Mouse (Mus musculus): Measurements from ENCODE around the gene Cldnd2. TPM values are rescaled to one million over a fixed set of nuclear protein-coding genes. Genes with fewer than 3 reads are reported as not detected.
A peak's percentile ranks its signal among the peaks of the same experiment; 100 is the strongest.

Gene Cldnd2
- total and polyA plus RNA-seq, 2 experiments from 2014 or later, result not detected

GRCm38 (mm10) chr7:43464864-43465343 is 24.3 kb downstream of the Cldnd2 start:
- no peaks in the 10 kb centered on the region for H3K9me3 ChIP-seq (ENCODE audit: low read length)
- H3K9ac ChIP-seq (replicated peaks; ENCODE audit: low read length, poor library complexity, severe bottlenecking), result peak overlapping the region; percentile 71
- WGBS, result 6% methylated on average over 34 of the region's 35 CpGs
- no peaks in the 10 kb centered on the region for H3K27me3 ChIP-seq (ENCODE audit: insufficient read depth, low read length)
- no peaks in the 10 kb centered on the region for H3K36me3 ChIP-seq (ENCODE audit: insufficient read depth, low read length)
- H3K4me3 ChIP-seq (ENCODE audit: low read depth, low read length), result peak overlapping the region; percentile 48
- no peak; the same call in 1 of the 2 replicates for TF ChIP-seq CTCF (IDR thresholded peaks at IDR 0.05)
- DNase-seq (ENCODE audit: low spot score) (peak; percentile 61), ATAC-seq (ENCODE audit: low FRiP score) (peak; percentile 4)
- no peaks in the 10 kb centered on the region for H3K4me1 ChIP-seq (ENCODE audit: insufficient read depth, low read length)
- peak overlapping the region; percentile 89 for H3K4me2 ChIP-seq (ENCODE audit: low read depth, low read length, poor library complexity, severe bottlenecking)
- H3K27ac ChIP-seq (ENCODE audit: low read depth, low read length), result peak overlapping the region; percentile 68; the same call in 1 of the 2 replicates

DNA sequence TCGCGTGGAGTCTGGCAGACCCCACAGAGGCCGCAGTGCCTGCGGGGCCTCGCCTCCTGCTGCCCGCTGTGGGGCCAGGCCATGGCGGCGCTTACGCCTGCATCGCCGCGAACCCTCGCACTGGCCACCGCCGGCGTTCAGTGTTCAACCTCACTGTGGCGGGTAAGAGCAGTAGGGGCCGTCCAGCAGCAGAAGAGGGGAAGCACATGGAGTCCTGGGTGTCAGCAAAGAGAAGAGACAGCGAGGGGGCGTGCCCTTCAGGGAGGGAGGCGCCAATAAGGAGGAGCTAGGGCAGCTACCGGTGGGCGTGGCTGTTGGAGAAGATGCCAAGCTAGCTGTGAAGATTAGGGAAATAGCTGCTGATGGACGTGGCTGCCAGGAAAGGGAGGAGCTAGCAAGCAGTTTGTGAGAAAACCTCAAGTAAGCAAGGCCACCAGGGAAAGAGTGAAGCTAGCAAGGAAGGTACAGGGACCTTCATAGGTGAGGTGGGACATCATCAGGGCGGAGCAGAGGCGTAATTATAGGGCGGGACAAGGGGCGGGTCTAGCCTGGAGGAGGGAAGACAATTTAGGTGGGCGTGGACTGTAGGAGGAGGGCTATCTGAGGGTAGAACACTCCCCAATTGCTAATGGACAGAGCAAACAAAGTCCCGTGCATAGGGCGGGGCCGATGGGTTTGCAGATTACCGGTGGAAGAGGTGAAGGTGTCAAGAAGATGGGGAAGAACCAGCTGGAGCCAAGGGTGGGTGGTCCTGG is 24.9 kb downstream of the Cldnd2 start:
- DNase-seq (ENCODE audit: low spot score) (peak; percentile 93), ATAC-seq (ENCODE audit: low FRiP score) (peak; percentile 83)
- no peaks in the 10 kb centered on the region for H3K4me1 ChIP-seq (ENCODE audit: insufficient read depth, low read length)
- under 1% methylated on average over 33 of the region's 33 CpGs for WGBS
- no peaks in the 10 kb centered on the region for H3K36me3 ChIP-seq (ENCODE audit: insufficient read depth, low read length)
- no peaks in the 10 kb centered on the region for H3K9me3 ChIP-seq (ENCODE audit: low read length)
- H3K4me2 ChIP-seq (ENCODE audit: low read depth, low read length, poor library complexity, severe bottlenecking), result peak overlapping the region; percentile 89
- H3K27ac ChIP-seq (ENCODE audit: low read depth, low read length), result peak overlapping the region; percentile 68; the same call in 1 of the 2 replicates
- H3K4me3 ChIP-seq (ENCODE audit: low read depth, low read length), result peak overlapping the region; percentile 48
- H3K9ac ChIP-seq (replicated peaks; ENCODE audit: low read length, poor library complexity, severe bottlenecking), result peak overlapping the region; percentile 71
- no peaks in the 10 kb centered on the region for H3K27me3 ChIP-seq (ENCODE audit: insufficient read depth, low read length)
- peak; percentile 61 for TF ChIP-seq CTCF (IDR thresholded peaks at IDR 0.05)

DNA sequence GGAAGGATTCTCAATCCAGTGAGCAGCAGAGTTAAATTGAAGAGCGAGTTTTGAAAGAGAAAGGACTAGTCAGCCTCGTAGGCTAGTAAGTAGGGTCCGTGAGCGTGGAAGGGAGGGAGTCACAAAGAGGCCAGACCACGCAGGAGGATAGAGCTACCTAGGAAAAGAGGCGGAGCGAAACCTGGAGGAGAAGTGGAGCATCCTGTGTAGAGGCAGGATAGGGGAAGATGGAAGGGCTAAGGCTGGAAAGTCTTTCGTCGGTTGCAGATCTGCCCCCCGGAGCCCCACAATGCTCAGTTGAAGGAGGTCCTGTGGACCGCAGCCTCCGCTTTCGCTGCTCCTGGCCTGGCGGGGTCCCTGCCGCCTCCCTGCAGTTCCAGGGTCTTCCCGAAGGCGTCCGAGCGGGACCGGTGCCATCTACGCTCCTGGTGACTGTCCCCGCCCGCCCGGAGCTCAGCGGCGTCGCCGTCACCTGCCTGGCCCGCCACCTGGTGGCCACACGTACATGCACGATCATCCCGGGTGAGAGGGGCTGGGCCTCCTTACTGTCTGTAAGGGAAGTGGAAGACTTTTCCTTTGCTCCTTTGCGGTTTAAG is 25.6 kb downstream of the Cldnd2 start:
- peak overlapping the region; percentile 39; the same call in 1 of the 2 replicates for H3K27ac ChIP-seq (ENCODE audit: low read depth, low read length)
- peak; percentile 96 for TF ChIP-seq CTCF (IDR thresholded peaks at IDR 0.05)
- peak; percentile 87 for DNase-seq (ENCODE audit: low spot score)

DNA sequence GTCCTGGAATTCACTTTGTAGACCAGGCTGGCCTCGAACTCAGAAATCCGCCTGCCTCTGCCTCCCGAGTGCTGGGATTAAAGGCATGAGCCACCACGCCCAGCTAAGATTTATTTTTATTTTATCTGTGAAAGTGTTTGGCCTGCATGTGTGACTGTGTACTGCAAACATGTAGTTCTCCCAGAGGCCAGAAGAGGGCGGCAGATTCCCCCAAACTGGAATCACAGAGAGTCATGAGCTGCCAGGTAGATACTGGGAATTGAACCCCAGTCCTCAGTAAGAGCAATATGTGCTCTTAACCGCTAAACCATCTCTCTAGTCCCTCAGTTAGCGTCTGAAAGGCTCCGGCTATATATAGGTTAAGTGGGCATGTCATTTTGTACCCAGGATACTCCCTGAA is 29.8 kb downstream of the Cldnd2 start:
- peak; percentile 25 for DNase-seq (ENCODE audit: low spot score)

More for the DNA sequence above, 25.6 kb downstream of the Cldnd2 start:
- Histone ChIP-seq H3K4me3 (ENCODE audit: low read depth, low read length) (peak overlapping the region; percentile 48), H3K27me3 (ENCODE audit: insufficient read depth, low read length) (no peaks in the 10 kb centered on the region), H3K36me3 (ENCODE audit: insufficient read depth, low read length) (no peaks in the 10 kb centered on the region), H3K4me1 (ENCODE audit: insufficient read depth, low read length) (no peaks in the 10 kb centered on the region), H3K9ac (replicated peaks; ENCODE audit: low read length, poor library complexity, severe bottlenecking) (peak overlapping the region; percentile 60), H3K9me3 (ENCODE audit: low read length) (no peaks in the 10 kb centered on the region), H3K4me2 (ENCODE audit: low read depth, low read length, poor library complexity, severe bottlenecking) (peak overlapping the region; percentile 89)
- WGBS, result under 1% methylated on average over 33 of the region's 33 CpGs
- ATAC-seq (ENCODE audit: low FRiP score), result peak; percentile 74

GRCm38 (mm10) chr7:43475706-43476105 is 35.1 kb downstream of the Cldnd2 start:
- 23% methylated on average over 23 of the region's 23 CpGs for WGBS
- peak; percentile 28; the same call in 1 of the 2 replicates for ATAC-seq (ENCODE audit: low FRiP score)
- Histone ChIP-seq H3K27me3 (ENCODE audit: insufficient read depth, low read length) (no peaks in the 10 kb centered on the region), H3K4me1 (ENCODE audit: insufficient read depth, low read length) (no peaks in the 10 kb centered on the region), H3K4me3 (ENCODE audit: low read depth, low read length) (no peak overlapping the region), H3K4me2 (ENCODE audit: low read depth, low read length, poor library complexity, severe bottlenecking) (no peak overlapping the region), H3K36me3 (ENCODE audit: insufficient read depth, low read length) (peaks cover 28% of the 10 kb centered on the region), H3K27ac (ENCODE audit: low read depth, low read length) (no peak overlapping the region), H3K9me3 (ENCODE audit: low read length) (no peaks in the 10 kb centered on the region), H3K9ac (replicated peaks; ENCODE audit: low read length, poor library complexity, severe bottlenecking) (no peak overlapping the region)
- peak; percentile 53 for TF ChIP-seq CTCF (IDR thresholded peaks at IDR 0.05)
- no peak for DNase-seq (ENCODE audit: low spot score)

More for the DNA sequence above, 29.8 kb downstream of the Cldnd2 start:
- no peak overlapping the region for H3K27ac ChIP-seq (ENCODE audit: low read depth, low read length)
- no peaks in the 10 kb centered on the region for H3K27me3 ChIP-seq (ENCODE audit: insufficient read depth, low read length)
- H3K36me3 ChIP-seq (ENCODE audit: insufficient read depth, low read length), result peaks cover 8% of the 10 kb centered on the region; the same call in 1 of the 2 replicates
- no peaks in the 10 kb centered on the region for H3K4me1 ChIP-seq (ENCODE audit: insufficient read depth, low read length)
- no peak overlapping the region for H3K4me2 ChIP-seq (ENCODE audit: low read depth, low read length, poor library complexity, severe bottlenecking)
- no peaks in the 10 kb centered on the region for H3K9me3 ChIP-seq (ENCODE audit: low read length)
- WGBS, result 40% methylated on average over 8 of the region's 8 CpGs
- no peak overlapping the region for H3K9ac ChIP-seq (replicated peaks; ENCODE audit: low read length, poor library complexity, severe bottlenecking)
- TF ChIP-seq CTCF (IDR thresholded peaks at IDR 0.05), result peak; percentile 70
- no peak for ATAC-seq (ENCODE audit: low FRiP score)
- H3K4me3 ChIP-seq (ENCODE audit: low read depth, low read length), result no peak overlapping the region

DNA sequence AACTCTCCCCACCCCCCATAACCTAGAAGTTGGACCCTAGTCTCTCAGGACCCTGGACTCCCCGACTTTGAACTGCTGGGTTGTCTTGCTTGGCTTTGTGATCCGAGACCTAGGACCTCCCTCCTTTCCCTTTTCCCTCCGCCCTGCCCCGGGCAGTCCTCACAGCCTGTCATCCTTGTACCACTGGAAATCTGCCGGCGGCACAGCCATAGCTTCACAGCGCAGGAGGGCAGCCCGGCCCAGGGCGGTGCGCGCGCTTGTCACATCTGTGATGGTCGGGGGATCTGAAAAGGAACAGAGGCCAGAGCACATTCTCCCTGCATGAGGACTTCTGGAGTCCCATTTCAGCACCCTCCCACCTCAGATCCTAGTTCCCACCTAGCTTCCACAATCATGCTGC is 35.8 kb downstream of the Cldnd2 start:
- no peak overlapping the region for H3K9ac ChIP-seq (replicated peaks; ENCODE audit: low read length, poor library complexity, severe bottlenecking)
- TF ChIP-seq CTCF (IDR thresholded peaks at IDR 0.05), result no peak
- no peaks in the 10 kb centered on the region for H3K27me3 ChIP-seq (ENCODE audit: insufficient read depth, low read length)
- H3K4me3 ChIP-seq (ENCODE audit: low read depth, low read length), result no peak overlapping the region
- ATAC-seq (ENCODE audit: low FRiP score), result no peak
- no peak overlapping the region for H3K4me2 ChIP-seq (ENCODE audit: low read depth, low read length, poor library complexity, severe bottlenecking)
- 17% methylated on average over 13 of the region's 13 CpGs for WGBS
- H3K27ac ChIP-seq (ENCODE audit: low read depth, low read length), result no peak overlapping the region
- H3K9me3 ChIP-seq (ENCODE audit: low read length), result no peaks in the 10 kb centered on the region
- peaks cover 28% of the 10 kb centered on the region for H3K36me3 ChIP-seq (ENCODE audit: insufficient read depth, low read length)
- no peak for DNase-seq (ENCODE audit: low spot score)
- no peaks in the 10 kb centered on the region for H3K4me1 ChIP-seq (ENCODE audit: insufficient read depth, low read length)

Data from midbrain, postnatal 0 days (tissue).